Mouse (Mus musculus): ENCODE measurements at regions not wholly inside any gene's neighbourhood (a gene's known extent, or its start where the extent isn't known, plus 50 kb on each side); places are given as distances from the start of the nearest gene placed in this dataset.

DNA sequence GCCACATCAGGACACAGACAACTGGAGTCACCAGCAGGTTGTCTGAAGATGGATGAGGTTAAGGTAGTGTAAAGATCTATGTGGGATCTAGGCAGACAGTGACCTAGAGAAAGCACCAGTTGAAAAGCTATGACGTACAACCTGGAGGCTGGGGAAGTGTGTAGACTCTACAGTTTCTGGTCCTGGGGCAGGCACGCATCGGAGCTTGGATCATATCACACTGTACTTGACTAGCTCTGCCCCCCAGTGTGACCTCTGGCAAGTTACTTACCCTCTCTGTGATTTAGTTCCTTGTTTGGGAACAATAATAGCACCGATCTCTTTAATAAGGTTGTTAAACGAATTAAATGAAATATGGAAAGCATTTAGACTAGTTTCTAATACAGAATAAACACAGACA lies 75.5 kb downstream of the Gm12689 start:
- Histone ChIP-seq H3K27me3 (ENCODE audit: control insufficient read depth, insufficient read depth, low read length) (no peaks in the 10 kb centered on the region), H3K4me2 (ENCODE audit: low read depth) (no peak overlapping the region), H3K4me1 (replicated peaks; ENCODE audit: control insufficient read depth in 2 of 2, insufficient read depth in 2 of 2, low read length in 1 of 2) (no peaks in the 10 kb centered on the region), H3K36me3 (replicated peaks; ENCODE audit: control insufficient read depth, insufficient read depth, low read depth) (no peaks in the 10 kb centered on the region), H3K27ac (no peak overlapping the region), H3K4me3 (ENCODE audit: insufficient read depth in 1 of 2, low read depth in 2 of 2, low read length in 2 of 2) (no peak overlapping the region), H3K9ac (replicated peaks) (no peak overlapping the region), H3K9me3 (ENCODE audit: control insufficient read depth, low read length) (no peaks in the 10 kb centered on the region)
- DNase-seq (ENCODE audit: low read depth in 3 of 3, low spot score in 3 of 3) (no peak), ATAC-seq (ENCODE audit: insufficient read depth) (no peak)
- no peak for TF ChIP-seq CTCF (IDR thresholded peaks at IDR 0.05; ENCODE audit: low read depth)
- no peak for TF ChIP-seq EP300 (IDR thresholded peaks at IDR 0.05; ENCODE audit: low read depth)
- WGBS (ENCODE audit: insufficient replicate concordance), result 70% methylated on average over 5 of the region's 5 CpGs

DNA sequence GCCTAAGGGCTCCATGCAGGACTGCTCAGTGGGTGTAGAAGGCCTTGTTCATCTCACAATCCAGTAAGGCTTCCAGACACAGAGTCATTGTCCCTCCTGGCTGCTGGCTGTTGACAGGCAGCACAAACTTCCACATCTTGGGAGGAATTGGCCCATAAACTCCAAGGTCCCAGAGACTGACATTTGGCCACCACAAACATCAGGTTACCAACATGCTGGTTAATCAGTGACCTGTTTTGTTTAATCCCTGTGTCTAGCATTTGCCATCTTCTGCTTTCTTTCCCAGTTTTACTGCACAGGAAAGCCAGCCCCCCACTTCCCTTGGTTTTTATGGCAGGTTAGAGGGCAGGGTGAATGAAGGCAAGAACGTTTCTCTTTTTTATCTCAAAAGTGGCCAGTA lies 80.5 kb downstream of the Gm12689 start:
- H3K36me3 ChIP-seq (replicated peaks; ENCODE audit: control insufficient read depth, insufficient read depth, low read depth), result no peaks in the 10 kb centered on the region
- H3K4me1 ChIP-seq (replicated peaks; ENCODE audit: control insufficient read depth in 2 of 2, insufficient read depth in 2 of 2, low read length in 1 of 2), result no peaks in the 10 kb centered on the region
- 6% methylated on average over 1 of the region's 1 CpGs for WGBS (ENCODE audit: insufficient replicate concordance)
- no peaks in the 10 kb centered on the region for H3K9me3 ChIP-seq (ENCODE audit: control insufficient read depth, low read length)
- no peak overlapping the region for H3K4me3 ChIP-seq (ENCODE audit: insufficient read depth in 1 of 2, low read depth in 2 of 2, low read length in 2 of 2)
- no peak overlapping the region for H3K4me2 ChIP-seq (ENCODE audit: low read depth)
- DNase-seq (ENCODE audit: low read depth in 3 of 3, low spot score in 3 of 3) (no peak), ATAC-seq (ENCODE audit: insufficient read depth) (no peak)
- TF ChIP-seq EP300 (IDR thresholded peaks at IDR 0.05; ENCODE audit: low read depth), result no peak
- TF ChIP-seq CTCF (IDR thresholded peaks at IDR 0.05; ENCODE audit: low read depth), result no peak
- no peak overlapping the region for H3K27ac ChIP-seq
- H3K27me3 ChIP-seq (ENCODE audit: control insufficient read depth, insufficient read depth, low read length), result no peaks in the 10 kb centered on the region
- H3K9ac ChIP-seq (replicated peaks), result no peak overlapping the region

DNA sequence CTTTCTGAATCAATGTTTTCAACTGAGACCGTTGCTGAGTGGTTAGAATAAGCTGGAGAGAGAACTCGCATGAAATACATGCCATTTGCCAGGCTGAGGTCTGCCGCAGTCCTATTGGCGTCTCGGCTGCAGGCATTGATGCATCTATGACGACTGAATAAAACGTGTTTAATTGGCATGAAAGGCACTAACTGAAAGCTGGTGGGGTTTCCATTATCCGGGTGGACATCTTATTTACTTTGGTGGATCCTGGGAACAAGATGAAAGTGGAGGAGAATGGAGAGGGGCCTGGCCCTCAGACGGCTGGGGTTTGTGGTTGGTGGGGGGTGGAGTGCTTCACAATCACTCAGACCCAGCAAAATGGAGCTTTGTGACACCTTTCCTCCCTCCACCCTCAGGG lies 81.2 kb downstream of the Gm12689 start:
- H3K27ac ChIP-seq, result no peak overlapping the region
- 40% methylated on average over 9 of the region's 9 CpGs for WGBS (ENCODE audit: insufficient replicate concordance)
- DNase-seq (ENCODE audit: low read depth in 3 of 3, low spot score in 3 of 3) (no peak), ATAC-seq (ENCODE audit: insufficient read depth) (no peak)
- H3K27me3 ChIP-seq (ENCODE audit: control insufficient read depth, insufficient read depth, low read length), result no peaks in the 10 kb centered on the region
- no peaks in the 10 kb centered on the region for H3K4me1 ChIP-seq (replicated peaks; ENCODE audit: control insufficient read depth in 2 of 2, insufficient read depth in 2 of 2, low read length in 1 of 2)
- H3K4me2 ChIP-seq (ENCODE audit: low read depth), result no peak overlapping the region
- no peak overlapping the region for H3K9ac ChIP-seq (replicated peaks)
- no peaks in the 10 kb centered on the region for H3K36me3 ChIP-seq (replicated peaks; ENCODE audit: control insufficient read depth, insufficient read depth, low read depth)
- TF ChIP-seq EP300 (IDR thresholded peaks at IDR 0.05; ENCODE audit: low read depth), result no peak
- TF ChIP-seq CTCF (IDR thresholded peaks at IDR 0.05; ENCODE audit: low read depth), result no peak
- H3K4me3 ChIP-seq (ENCODE audit: insufficient read depth in 1 of 2, low read depth in 2 of 2, low read length in 2 of 2), result no peak overlapping the region
- no peaks in the 10 kb centered on the region for H3K9me3 ChIP-seq (ENCODE audit: control insufficient read depth, low read length)

DNA sequence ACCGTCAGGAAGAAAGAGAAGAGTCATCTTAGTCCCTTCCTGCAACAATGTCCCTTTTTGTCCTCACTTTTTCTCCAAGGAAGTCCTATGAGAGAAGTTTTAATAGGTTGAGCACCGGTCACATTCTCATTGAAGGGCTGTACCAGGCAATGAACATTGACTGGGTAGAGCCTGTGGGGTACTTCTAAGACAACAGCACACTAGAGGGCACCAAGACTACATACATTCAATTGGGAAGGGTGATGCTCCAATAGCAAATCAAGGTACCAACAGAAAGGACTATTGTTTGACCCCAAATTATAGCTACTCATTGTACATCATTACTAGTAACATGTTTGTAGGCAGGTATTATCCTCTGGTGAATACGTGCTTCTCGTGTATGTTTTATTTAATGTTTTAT lies 84.3 kb downstream of the Gm12689 start:
- TF ChIP-seq CTCF (IDR thresholded peaks at IDR 0.05; ENCODE audit: low read depth) (no peak), EP300 (IDR thresholded peaks at IDR 0.05; ENCODE audit: low read depth) (no peak)
- no peak overlapping the region for H3K9ac ChIP-seq (replicated peaks)
- no peaks in the 10 kb centered on the region for H3K9me3 ChIP-seq (ENCODE audit: control insufficient read depth, low read length)
- no peaks in the 10 kb centered on the region for H3K36me3 ChIP-seq (replicated peaks; ENCODE audit: control insufficient read depth, insufficient read depth, low read depth)
- H3K4me1 ChIP-seq (replicated peaks; ENCODE audit: control insufficient read depth in 2 of 2, insufficient read depth in 2 of 2, low read length in 1 of 2), result no peaks in the 10 kb centered on the region
- no peak overlapping the region for H3K4me2 ChIP-seq (ENCODE audit: low read depth)
- no peak overlapping the region for H3K27ac ChIP-seq
- no peak for DNase-seq (ENCODE audit: low read depth in 3 of 3, low spot score in 3 of 3)
- no peaks in the 10 kb centered on the region for H3K27me3 ChIP-seq (ENCODE audit: control insufficient read depth, insufficient read depth, low read length)
- ATAC-seq (ENCODE audit: insufficient read depth), result no peak
- H3K4me3 ChIP-seq (ENCODE audit: insufficient read depth in 1 of 2, low read depth in 2 of 2, low read length in 2 of 2), result no peak overlapping the region
- WGBS (ENCODE audit: insufficient replicate concordance), result 75% methylated on average over 4 of the region's 4 CpGs

DNA sequence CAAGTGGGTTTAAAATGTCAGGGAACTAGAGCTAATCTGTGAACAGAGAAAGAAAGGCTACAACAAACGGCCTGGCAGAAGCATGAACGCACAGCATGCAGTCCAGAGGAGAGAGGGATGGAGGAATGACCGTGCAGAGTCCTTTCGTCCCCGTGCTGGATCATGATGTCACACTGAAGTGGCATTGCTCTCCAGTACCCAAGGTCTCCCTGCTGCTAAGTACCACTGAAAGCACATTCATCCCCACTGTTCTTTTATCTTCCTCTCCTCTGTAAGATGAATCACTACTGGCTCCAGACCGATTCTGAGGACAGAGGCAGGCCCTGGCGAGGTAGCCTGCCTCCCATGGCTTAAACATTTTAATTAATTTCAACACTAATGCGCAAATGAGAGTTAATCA lies 89.7 kb downstream of the Gm12689 start:
- H3K36me3 ChIP-seq (replicated peaks; ENCODE audit: control insufficient read depth, insufficient read depth, low read depth), result no peaks in the 10 kb centered on the region
- DNase-seq (ENCODE audit: low read depth in 3 of 3, low spot score in 3 of 3) (no peak), ATAC-seq (ENCODE audit: insufficient read depth) (no peak)
- H3K9me3 ChIP-seq (ENCODE audit: control insufficient read depth, low read length), result no peaks in the 10 kb centered on the region
- H3K9ac ChIP-seq (replicated peaks), result no peak overlapping the region
- H3K27ac ChIP-seq, result no peak overlapping the region
- no peak overlapping the region for H3K4me3 ChIP-seq (ENCODE audit: insufficient read depth in 1 of 2, low read depth in 2 of 2, low read length in 2 of 2)
- WGBS (ENCODE audit: insufficient replicate concordance), result 41% methylated on average over 8 of the region's 8 CpGs
- H3K27me3 ChIP-seq (ENCODE audit: control insufficient read depth, insufficient read depth, low read length), result no peaks in the 10 kb centered on the region
- H3K4me2 ChIP-seq (ENCODE audit: low read depth), result no peak overlapping the region
- no peaks in the 10 kb centered on the region for H3K4me1 ChIP-seq (replicated peaks; ENCODE audit: control insufficient read depth in 2 of 2, insufficient read depth in 2 of 2, low read length in 1 of 2)
- TF ChIP-seq CTCF (IDR thresholded peaks at IDR 0.05; ENCODE audit: low read depth) (no peak), EP300 (IDR thresholded peaks at IDR 0.05; ENCODE audit: low read depth) (no peak)

All from liver, embryonic 14.5 days (tissue).